Mouse (Mus musculus): ENCODE measurements around the gene Cep112. TPM values are rescaled to one million over a fixed set of nuclear protein-coding genes. Genes with fewer than 3 reads are reported as not detected.

Gene Cep112
- total RNA-seq, 2 experiments from 2014 or later, result 1.6 to 1.8 TPM

GRCm38 (mm10) chr11:108909396-108910195 lies 484.6 kb downstream of the Cep112 start:
- DNase-seq (ENCODE audit: low spot score), result no peak

Other genes starting within 250 kb of the Cep112 start
- gene Apoh, start 81.8 kb upstream of the Cep112 start, total RNA-seq (2021), result 1 to 10 TPM in 1 of 2 experiments, under 1 TPM in 1; 0.78 to 1.6 TPM
- gene Prkca, start 81.3 kb upstream of the Cep112 start, total RNA-seq (2021), result 10 to 100 TPM; 51.3 to 59.9 TPM